Mouse (Mus musculus) CH12.LX (cell line): ENCODE measurements around the gene Nat8. TPM values are rescaled to one million over a fixed set of nuclear protein-coding genes. Genes with fewer than 3 reads are reported as not detected.
A peak's percentile ranks its signal among the peaks of the same experiment; 100 is the strongest.
"Not testable (repeated sequence)": the region's sequence is repeated elsewhere in the genome, so short reads cannot be mapped to it uniquely, and the experiment has no call there.

Experiments
- DNase-seq: peaks from one replicate; pipeline ENCODE4 v3.0.0-alpha.2; 2013; ENCODE audit errors: extremely low read depth
- H3K27ac ChIP-seq: 2 replicates; pipeline ENCODE4 v1.5.1; 2012; ENCODE audit warnings: low read depth, mild to moderate bottlenecking, control low read depth, moderate library complexity; ENCODE audit not compliant: insufficient read depth
- H3K27me3 ChIP-seq: replicated peaks from 2 replicates; pipeline ENCODE3; 2012; ENCODE audit warnings: inconsistent platforms
- H3K36me3 ChIP-seq, 2 experiments: replicated peaks in 1 of 2; 2 replicates each; pipeline versions ENCODE3 to v1.6.1; 2012; ENCODE audit warnings: inconsistent platforms in 1 of 2, low read length in 1 of 2, mild to moderate bottlenecking in 1 of 2, mixed read lengths in 1 of 2, moderate library complexity in 1 of 2; ENCODE audit not compliant: control insufficient read depth in 1 of 2, insufficient read depth in 1 of 2
- H3K4me1 ChIP-seq, 2 experiments: 2 replicates each; pipeline ENCODE4 v1.6.1; 2012; ENCODE audit warnings: inconsistent platforms in 1 of 2, moderate library complexity in 1 of 2; ENCODE audit not compliant: insufficient read depth in 2 of 2, control insufficient read depth in 1 of 2
- H3K4me2 ChIP-seq: 2 replicates; pipeline ENCODE4 v1.6.1; 2012; ENCODE audit warnings: low read depth, mild to moderate bottlenecking, control low read depth; ENCODE audit not compliant: poor library complexity, insufficient read depth, severe bottlenecking
- H3K4me3 ChIP-seq, 3 experiments: fragments of 150-350 bp in 1 of 3; sonication (generic) in 1 of 3; replicated peaks in 1 of 3; 2 replicates each; pipeline versions ENCODE3 to v1.5.1; 2011 to 2012; ENCODE audit warnings: low read depth in 2 of 3, low read length in 2 of 3, mild to moderate bottlenecking in 2 of 3, moderate library complexity in 2 of 3, control low read depth in 1 of 3, improper control_type of control experiment in 1 of 3, inconsistent platforms in 1 of 3, mixed read lengths in 1 of 3; ENCODE audit not compliant: poor library complexity in 1 of 3
- H3K79me2 ChIP-seq: replicated peaks from 2 replicates; pipeline ENCODE4 v1.6.1; 2012; ENCODE audit warnings: mild to moderate bottlenecking, moderate library complexity; ENCODE audit not compliant: control insufficient read depth, poor library complexity, insufficient read depth, severe bottlenecking; ENCODE audit errors: extremely low read depth
- H3K9ac ChIP-seq: 2 replicates; pipeline ENCODE4 v1.6.1; 2012; ENCODE audit warnings: low read depth, mild to moderate bottlenecking, control low read depth, moderate library complexity; ENCODE audit not compliant: insufficient read depth
- H3K9me3 ChIP-seq: replicated peaks from 2 replicates; pipeline ENCODE3; 2012; ENCODE audit warnings: low read length, inconsistent platforms, mixed read lengths
- CHD2 ChIP-seq: IDR thresholded peaks from 2 replicates; pipeline ENCODE4 v1.6.1; 2011; ENCODE audit warnings: low read length, improper control_type of control experiment
- E2F4 ChIP-seq: IDR thresholded peaks from 2 replicates; pipeline ENCODE4 v1.6.1; 2011; ENCODE audit warnings: low read depth, low read length, improper control_type of control experiment; ENCODE audit not compliant: insufficient replicate concordance
- ELF1 ChIP-seq: IDR thresholded peaks from 2 replicates; pipeline ENCODE4 v1.6.1; 2014; ENCODE audit warnings: low read depth, mild to moderate bottlenecking, inconsistent platforms, low read length, improper control_type of control experiment
- EP300 ChIP-seq: IDR thresholded peaks from 2 replicates; pipeline ENCODE4 v1.6.1; 2011; ENCODE audit warnings: low read length, improper control_type of control experiment
- ETS1 ChIP-seq: conservative IDR thresholded peaks from 2 replicates; pipeline ENCODE4 v1.6.1; 2012; ENCODE audit warnings: low read depth, mild to moderate bottlenecking, inconsistent platforms, low read length, improper control_type of control experiment, moderate library complexity
- GABPA ChIP-seq: IDR thresholded peaks from 2 replicates; pipeline ENCODE4 v1.6.1; 2012; ENCODE audit warnings: low read depth, low read length, improper control_type of control experiment, inconsistent platforms; ENCODE audit not compliant: insufficient replicate concordance
- HCFC1 ChIP-seq: IDR thresholded peaks from 2 replicates; pipeline ENCODE4 v1.6.1; 2012; ENCODE audit warnings: low read depth, mild to moderate bottlenecking, inconsistent platforms, low read length, improper control_type of control experiment
- JUN ChIP-seq: IDR thresholded peaks from 2 replicates; pipeline ENCODE4 v1.6.1; 2011; ENCODE audit warnings: low read depth, mild to moderate bottlenecking, low read length, improper control_type of control experiment, moderate library complexity; ENCODE audit not compliant: insufficient read depth
- MAFK ChIP-seq: IDR thresholded peaks from 2 replicates; pipeline ENCODE4 v1.6.1; 2011; ENCODE audit warnings: low read length, improper control_type of control experiment; ENCODE audit not compliant: insufficient replicate concordance
- NELFE ChIP-seq: IDR thresholded peaks from 2 replicates; pipeline ENCODE4 v1.6.1; 2011; ENCODE audit warnings: low read depth, low read length, improper control_type of control experiment
- NRF1 ChIP-seq: IDR thresholded peaks from 2 replicates; pipeline ENCODE4 v1.6.1; 2014; ENCODE audit warnings: low read depth, mild to moderate bottlenecking, inconsistent platforms, low read length, improper control_type of control experiment, moderate library complexity
- PAX5 ChIP-seq: IDR thresholded peaks from 2 replicates; pipeline ENCODE4 v1.6.1; 2012; ENCODE audit warnings: low read length, inconsistent platforms, mixed read lengths
- POLR2AphosphoS2 ChIP-seq: IDR thresholded peaks from 2 replicates; pipeline ENCODE4 v1.6.1; 2011; ENCODE audit warnings: low read depth, low read length, improper control_type of control experiment
- RAD21 ChIP-seq: IDR thresholded peaks from 2 replicates; pipeline ENCODE4 v1.6.1; 2011; ENCODE audit warnings: low read depth, mild to moderate bottlenecking, low read length, improper control_type of control experiment, moderate library complexity
- TBP ChIP-seq: conservative IDR thresholded peaks from 2 replicates; pipeline ENCODE4 v1.6.1; 2011; ENCODE audit warnings: low read depth, low read length, improper control_type of control experiment
- TCF12 ChIP-seq: IDR thresholded peaks from 2 replicates; pipeline ENCODE4 v1.6.1; 2014; ENCODE audit warnings: low read depth, mild to moderate bottlenecking, inconsistent platforms, low read length, improper control_type of control experiment
- UBTF ChIP-seq: IDR thresholded peaks from 2 replicates; pipeline ENCODE4 v1.6.1; 2012; ENCODE audit warnings: low read depth, mild to moderate bottlenecking, inconsistent platforms, low read length, improper control_type of control experiment, moderate library complexity
- USF1 ChIP-seq: IDR thresholded peaks from 2 replicates; pipeline ENCODE4 v1.6.1; 2014; ENCODE audit warnings: low read depth, mild to moderate bottlenecking, inconsistent platforms, low read length, improper control_type of control experiment
- ZC3H11A ChIP-seq: IDR thresholded peaks from 2 replicates; pipeline ENCODE4 v1.6.1; 2012; ENCODE audit warnings: low read depth, mild to moderate bottlenecking, inconsistent platforms, low read length, improper control_type of control experiment
- ZMIZ1 ChIP-seq: IDR thresholded peaks from 2 replicates; pipeline ENCODE4 v1.6.1; 2012; ENCODE audit warnings: low read depth, mild to moderate bottlenecking, inconsistent platforms, low read length, improper control_type of control experiment
- ZNF384 ChIP-seq: IDR thresholded peaks from 2 replicates; pipeline ENCODE4 v1.6.1; 2012; ENCODE audit warnings: low read depth, low read length, improper control_type of control experiment, inconsistent platforms
- dilution Hi-C: fragments of 300-500 bp; cut with MboI; formaldehyde crosslinking; loops from 2 replicates; pipeline ENCODE4 v1.14.3; 2020; ENCODE audit warnings: low sequenced_read_pairs; ENCODE audit not compliant: extremely low pct_unique_long_range_greater_than_20kb, extremely low pct_ligation_motif_present
- in situ Hi-C: fragments of 300-500 bp; cut with MboI; formaldehyde crosslinking; loops from 3 replicates; pipeline ENCODE4 v1.14.3; 2019; ENCODE audit warnings: low sequenced_read_pairs, low pct_ligation_motif_present, low pct_unique_long_range_greater_than_20kb, mixed read lengths
- polyA plus RNA-seq: library from polyadenylated mRNA; unstranded; fragments of >175 nt; gene quantifications from 2 replicates; pipeline ENCODE4 v1.2.1, GENCODE M21; 2012; ENCODE audit warnings: low read depth; ENCODE audit not compliant: insufficient read length
- total RNA-seq, 2 experiments: library from RNA; depleted of rRNA; stranded (reverse); fragments of 300-350 nt in 1 of 2; fragments of >200 nt in 1 of 2; gene quantifications; 2 replicates each; pipeline ENCODE4 v1.2.3; 2012 to 2014

Gene Nat8
- total and polyA plus RNA-seq, 3 experiments = not detected

DNA sequence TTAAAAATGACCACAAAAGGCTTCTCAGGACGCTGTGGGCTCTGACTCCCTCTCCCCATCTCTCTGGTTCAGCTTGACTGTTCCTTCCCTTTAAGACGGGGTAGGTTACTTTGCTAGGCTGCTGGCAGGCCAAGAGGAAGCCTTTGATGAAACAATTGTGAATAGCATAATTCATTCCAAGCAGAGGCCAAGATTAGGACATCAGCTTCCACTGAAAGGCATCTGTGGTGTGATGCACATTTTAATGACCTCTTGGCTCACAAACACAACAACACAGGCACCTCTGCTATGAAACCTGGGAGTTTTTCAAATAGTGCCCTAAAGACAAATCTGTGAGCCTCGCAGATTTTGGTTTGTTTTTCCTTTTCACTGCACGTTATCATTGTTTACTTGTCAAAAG is 8.1 kb upstream of the Nat8 start:
- Histone ChIP-seq H3K27ac (no peak overlapping the region), H3K9ac (no peak overlapping the region), H3K4me3 (no peak overlapping the region), H3K4me2 (no peak overlapping the region), H3K9me3 (no peaks in the 10 kb centered on the region), H3K36me3 (no peaks in the 10 kb centered on the region)
- no peak for DNase-seq
- in situ Hi-C loops (no loop called here), dilution Hi-C loops (no loop called here)
- no peak for TF ChIP-seq UBTF
- no peak for TF ChIP-seq HCFC1
- TF ChIP-seq USF1 = no peak
- no peak for TF ChIP-seq ELF1
- no peak for TF ChIP-seq NELFE
- TF ChIP-seq E2F4 = no peak
- no peak for TF ChIP-seq ETS1
- TF ChIP-seq ZNF384 = no peak
- TF ChIP-seq RAD21 = no peak
- TF ChIP-seq TCF12 = no peak
- TF ChIP-seq PAX5 = no peak
- no peak for TF ChIP-seq POLR2AphosphoS2
- TF ChIP-seq JUN = no peak
- TF ChIP-seq TBP = no peak
- TF ChIP-seq NRF1 = no peak
- TF ChIP-seq, all 38 proteins: peak for 0
- H3K27me3 ChIP-seq = peaks cover 5% of the 10 kb centered on the region
- H3K4me1 ChIP-seq = no peaks in the 10 kb centered on the region
- H3K79me2 ChIP-seq = no peaks in the 10 kb centered on the region

DNA sequence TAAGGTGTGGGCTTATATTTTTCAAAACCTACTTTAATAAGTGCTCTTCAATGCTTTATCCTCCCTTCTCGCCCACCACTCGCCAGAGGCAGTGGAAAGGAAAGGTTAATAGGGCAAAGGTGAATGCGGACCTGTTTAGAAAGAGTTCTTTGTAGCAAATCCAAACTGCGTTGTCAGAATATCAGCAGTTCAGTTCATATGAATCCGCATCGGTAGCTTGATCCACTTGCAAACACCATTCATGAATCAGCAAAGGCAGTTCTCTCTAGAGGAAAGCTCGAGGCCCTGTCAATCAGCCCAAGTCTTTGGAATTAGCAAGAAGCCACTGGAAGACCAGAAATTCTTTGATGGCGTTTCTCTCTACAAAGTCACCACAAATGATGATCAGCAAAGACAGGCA is 6.8 kb upstream of the Nat8 start:
- Histone ChIP-seq H3K4me2 (no peak overlapping the region), H3K4me1 (no peaks in the 10 kb centered on the region), H3K79me2 (no peaks in the 10 kb centered on the region), H3K9ac (no peak overlapping the region), H3K36me3 (no peaks in the 10 kb centered on the region), H3K9me3 (no peaks in the 10 kb centered on the region), H3K27ac (no peak overlapping the region), H3K27me3 (peaks cover 15% of the 10 kb centered on the region), H3K4me3 (no peak overlapping the region)
- DNase-seq = no peak
- in situ Hi-C loops = no loop called here
- no peak for TF ChIP-seq ZMIZ1
- TF ChIP-seq PAX5 = no peak
- no peak for TF ChIP-seq GABPA
- no peak for TF ChIP-seq MAFK
- TF ChIP-seq ETS1 = no peak
- no peak for TF ChIP-seq EP300
- TF ChIP-seq CHD2 = no peak
- no peak for TF ChIP-seq ZC3H11A
- dilution Hi-C loops = no loop called here

DNA sequence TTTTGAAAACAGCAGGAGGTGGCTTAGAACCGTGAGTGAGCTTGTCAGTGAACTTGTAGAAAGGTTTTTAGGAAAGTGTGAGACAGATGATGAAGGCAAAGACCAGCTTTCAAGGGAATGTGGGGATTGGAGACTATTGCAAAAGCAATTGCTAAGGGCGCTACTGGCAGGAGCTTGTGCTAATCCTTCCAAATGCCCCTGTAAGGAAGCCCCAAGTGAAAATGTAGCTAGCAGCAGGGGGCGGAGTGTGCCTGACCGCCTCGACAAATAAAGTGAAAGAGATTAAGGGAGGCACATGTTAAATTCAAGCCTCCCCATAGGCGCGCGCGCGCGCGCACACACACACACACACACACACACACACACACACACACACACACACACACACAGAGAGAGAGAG is 5.4 kb upstream of the Nat8 start:
- dilution Hi-C loops, H3K79me2 ChIP-seq, H3K27ac ChIP-seq, in situ Hi-C loops, H3K4me3 ChIP-seq, H3K9ac ChIP-seq, H3K36me3 ChIP-seq, DNase-seq, H3K9me3 ChIP-seq: not testable (repeated sequence)
- Histone ChIP-seq H3K4me2 (peak overlapping the region; percentile 50), H3K4me1 (peaks cover 8 to 12% of the 10 kb centered on the region in 2 experiments; a peak in 2 of 4 replicates), H3K27me3 (peaks cover 27% of the 10 kb centered on the region)
